Mouse (Mus musculus): ENCODE measurements at regions not wholly inside any gene's neighbourhood (a gene's known extent, or its start where the extent isn't known, plus 50 kb on each side); places are given as distances from the start of the nearest gene placed in this dataset.
A peak's percentile ranks its signal among the peaks of the same experiment; 100 is the strongest.
"Not testable (repeated sequence)": the region's sequence is repeated elsewhere in the genome, so short reads cannot be mapped to it uniquely, and the experiment has no call there.

GRCm38 (mm10) chr6:31899055-31899454, 151.0 kb upstream of the 1700012A03Rik start:
- no peak for DNase-seq
- Histone ChIP-seq H3K27me3 (replicated peaks; ENCODE audit: control insufficient read depth, insufficient read depth, low read length) (no peaks in the 10 kb centered on the region), H3K4me1 (ENCODE audit: control insufficient read depth, insufficient read depth, low read length) (no peaks in the 10 kb centered on the region; the same call in 1 of the 2 replicates), H3K36me3 (ENCODE audit: control insufficient read depth, insufficient read depth, low read length) (no peaks in the 10 kb centered on the region), H3K4me3 (ENCODE audit: insufficient read depth, low read depth, low read length) (no peak overlapping the region), H3K27ac (ENCODE audit: insufficient read depth, low read depth, low read length) (no peak overlapping the region)
- no peak for TF ChIP-seq POLR2A (IDR thresholded peaks at IDR 0.05; ENCODE audit: low read depth, low read length)
- WGBS: 73% methylated on average over 3 of the region's 3 CpGs

- no peaks in the 10 kb centered on the region; the same call in 1 of the 2 replicates for H3K4me1 ChIP-seq (ENCODE audit: control insufficient read depth, insufficient read depth, low read length)
- H3K27ac ChIP-seq (ENCODE audit: insufficient read depth, low read depth, low read length): no peak overlapping the region
- no peaks in the 10 kb centered on the region for H3K27me3 ChIP-seq (replicated peaks; ENCODE audit: control insufficient read depth, insufficient read depth, low read length)
- no peaks in the 10 kb centered on the region for H3K36me3 ChIP-seq (ENCODE audit: control insufficient read depth, insufficient read depth, low read length)
- TF ChIP-seq CTCF (conservative IDR thresholded peaks at IDR 0.05; ENCODE audit: insufficient read depth, insufficient read length, low read depth, low read length) (no peak), POLR2A (IDR thresholded peaks at IDR 0.05; ENCODE audit: low read depth, low read length) (no peak)
- H3K4me3 ChIP-seq (ENCODE audit: insufficient read depth, low read depth, low read length): no peak overlapping the region
- 41% methylated on average over 4 of the region's 4 CpGs for WGBS
- no peak for DNase-seq
These were observed 151.4 kb upstream of the 1700012A03Rik start for GRCm38 (mm10) chr6:31898609-31899008.

DNA sequence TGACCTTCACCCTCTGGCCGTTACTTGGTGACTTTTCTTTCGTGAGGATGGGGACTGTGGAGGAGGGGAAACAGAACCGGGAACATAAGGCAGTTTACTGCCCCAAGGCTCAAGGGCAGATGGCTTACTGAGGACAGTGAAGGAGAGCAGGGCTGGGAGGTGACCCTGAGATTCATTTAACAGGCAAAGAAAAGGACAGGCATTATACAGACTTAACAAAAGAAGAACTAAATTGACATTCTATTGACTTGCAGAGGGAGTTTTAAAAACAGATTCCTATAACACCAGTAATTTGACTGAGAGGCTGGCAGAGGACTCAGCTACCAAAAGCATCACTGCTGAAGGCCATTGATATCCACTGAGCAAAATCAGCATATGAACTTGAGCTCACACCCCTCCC, 153.0 kb upstream of the 1700012A03Rik start:
- no peak for TF ChIP-seq POLR2A (IDR thresholded peaks at IDR 0.05; ENCODE audit: low read depth, low read length)
- TF ChIP-seq CTCF (conservative IDR thresholded peaks at IDR 0.05; ENCODE audit: insufficient read depth, insufficient read length, low read depth, low read length): no peak

DNA sequence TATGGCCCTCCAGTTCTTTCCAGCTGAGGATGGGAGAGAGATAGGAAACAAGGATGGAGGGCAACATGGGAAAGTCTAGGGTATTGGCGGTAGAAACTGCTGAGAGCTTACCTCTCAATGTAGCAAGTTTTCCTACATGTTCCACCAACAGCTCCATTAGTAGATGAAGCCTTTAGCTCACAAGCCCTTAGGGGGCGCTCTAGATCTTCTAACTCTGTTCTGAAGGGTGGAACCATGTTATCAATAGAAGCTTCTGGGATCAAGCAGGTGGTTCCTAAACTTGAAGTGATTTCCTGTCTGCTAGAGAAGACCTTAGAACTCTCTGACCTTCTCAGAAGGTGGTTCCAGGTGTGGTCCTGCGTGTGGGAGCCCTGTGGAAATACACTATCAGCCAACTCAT, 154.2 kb upstream of the 1700012A03Rik start:
- Histone ChIP-seq H3K36me3 (ENCODE audit: control insufficient read depth, insufficient read depth, low read length) (no peaks in the 10 kb centered on the region), H3K4me3 (ENCODE audit: insufficient read depth, low read depth, low read length) (no peak overlapping the region), H3K4me1 (ENCODE audit: control insufficient read depth, insufficient read depth, low read length) (no peaks in the 10 kb centered on the region), H3K27ac (ENCODE audit: insufficient read depth, low read depth, low read length) (no peak overlapping the region), H3K27me3 (replicated peaks; ENCODE audit: control insufficient read depth, insufficient read depth, low read length) (no peaks in the 10 kb centered on the region)
- no peak for DNase-seq
- 67% methylated on average over 3 of the region's 3 CpGs for WGBS
- no peak for TF ChIP-seq POLR2A (IDR thresholded peaks at IDR 0.05; ENCODE audit: low read depth, low read length)
- TF ChIP-seq CTCF (conservative IDR thresholded peaks at IDR 0.05; ENCODE audit: insufficient read depth, insufficient read length, low read depth, low read length): no peak

More for the DNA sequence above, 153.0 kb upstream of the 1700012A03Rik start:
- Histone ChIP-seq H3K36me3 (ENCODE audit: control insufficient read depth, insufficient read depth, low read length) (no peaks in the 10 kb centered on the region), H3K4me1 (ENCODE audit: control insufficient read depth, insufficient read depth, low read length) (no peaks in the 10 kb centered on the region; the same call in 1 of the 2 replicates), H3K27ac (ENCODE audit: insufficient read depth, low read depth, low read length) (no peak overlapping the region), H3K27me3 (replicated peaks; ENCODE audit: control insufficient read depth, insufficient read depth, low read length) (no peaks in the 10 kb centered on the region), H3K4me3 (ENCODE audit: insufficient read depth, low read depth, low read length) (no peak overlapping the region)
- DNase-seq: no peak
- WGBS: 29% methylated on average over 3 of the region's 3 CpGs

DNA sequence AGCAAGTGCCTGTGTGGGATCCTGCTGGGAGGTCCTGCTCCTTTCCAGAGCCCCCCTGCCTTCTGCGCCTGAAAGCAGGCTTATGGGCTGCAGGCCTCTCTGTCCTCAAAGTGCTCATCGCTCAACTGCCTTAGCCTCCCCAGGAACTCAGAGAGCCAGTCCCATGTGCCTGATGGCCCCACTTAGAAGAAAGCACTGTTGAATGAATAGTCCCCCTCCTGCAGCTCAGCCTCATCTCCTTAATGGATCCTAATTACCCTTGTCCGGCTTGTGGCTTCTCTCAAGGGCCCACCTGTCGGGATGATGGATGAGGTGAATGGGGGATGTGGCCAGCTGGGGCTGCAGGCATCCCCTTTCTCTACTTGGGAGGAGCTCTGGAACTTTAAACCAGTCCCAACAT, 163.1 kb upstream of the 1700012A03Rik start:
- H3K36me3 ChIP-seq (ENCODE audit: control insufficient read depth, insufficient read depth, low read length): no peaks in the 10 kb centered on the region
- 8% methylated on average over 4 of the region's 4 CpGs for WGBS
- H3K27me3 ChIP-seq (replicated peaks; ENCODE audit: control insufficient read depth, insufficient read depth, low read length): no peaks in the 10 kb centered on the region; the same call in 1 of the 2 replicates
- H3K4me1 ChIP-seq (ENCODE audit: control insufficient read depth, insufficient read depth, low read length): no peaks in the 10 kb centered on the region
- H3K27ac ChIP-seq (ENCODE audit: insufficient read depth, low read depth, low read length): no peak overlapping the region
- TF ChIP-seq POLR2A (IDR thresholded peaks at IDR 0.05; ENCODE audit: low read depth, low read length) (no peak), CTCF (conservative IDR thresholded peaks at IDR 0.05; ENCODE audit: insufficient read depth, insufficient read length, low read depth, low read length) (no peak)
- no peak for DNase-seq
- H3K4me3 ChIP-seq (ENCODE audit: insufficient read depth, low read depth, low read length): no peak overlapping the region

- not testable (repeated sequence) for H3K4me3 ChIP-seq (ENCODE audit: insufficient read depth, low read depth, low read length); H3K4me1 ChIP-seq (ENCODE audit: control insufficient read depth, insufficient read depth, low read length); H3K27ac ChIP-seq (ENCODE audit: insufficient read depth, low read depth, low read length); DNase-seq; H3K27me3 ChIP-seq (replicated peaks; ENCODE audit: control insufficient read depth, insufficient read depth, low read length); H3K36me3 ChIP-seq (ENCODE audit: control insufficient read depth, insufficient read depth, low read length)
- 8% methylated on average over 1 of the region's 1 CpGs for WGBS
These were observed 164.8 kb upstream of the 1700012A03Rik start for GRCm38 (mm10) chr6:31885196-31885595.

- TF ChIP-seq POLR2A (IDR thresholded peaks at IDR 0.05; ENCODE audit: low read depth, low read length) (no peak), CTCF (conservative IDR thresholded peaks at IDR 0.05; ENCODE audit: insufficient read depth, insufficient read length, low read depth, low read length) (no peak)
- Histone ChIP-seq H3K4me3 (ENCODE audit: insufficient read depth, low read depth, low read length) (no peak overlapping the region), H3K4me1 (ENCODE audit: control insufficient read depth, insufficient read depth, low read length) (no peaks in the 10 kb centered on the region), H3K36me3 (ENCODE audit: control insufficient read depth, insufficient read depth, low read length) (no peaks in the 10 kb centered on the region), H3K27ac (ENCODE audit: insufficient read depth, low read depth, low read length) (no peak overlapping the region), H3K27me3 (replicated peaks; ENCODE audit: control insufficient read depth, insufficient read depth, low read length) (no peaks in the 10 kb centered on the region; the same call in 1 of the 2 replicates)
- 3% methylated on average over 2 of the region's 2 CpGs for WGBS
- DNase-seq: peak; percentile 48
These were observed 166.3 kb upstream of the 1700012A03Rik start for GRCm38 (mm10) chr6:31883726-31884125.

GRCm38 (mm10) chr6:31874616-31875015, 175.4 kb upstream of the 1700012A03Rik start:
- Histone ChIP-seq H3K4me1 (ENCODE audit: control insufficient read depth, insufficient read depth, low read length) (no peaks in the 10 kb centered on the region), H3K27me3 (replicated peaks; ENCODE audit: control insufficient read depth, insufficient read depth, low read length) (no peaks in the 10 kb centered on the region), H3K27ac (ENCODE audit: insufficient read depth, low read depth, low read length) (no peak overlapping the region), H3K36me3 (ENCODE audit: control insufficient read depth, insufficient read depth, low read length) (no peaks in the 10 kb centered on the region), H3K4me3 (ENCODE audit: insufficient read depth, low read depth, low read length) (no peak overlapping the region)
- TF ChIP-seq CTCF (conservative IDR thresholded peaks at IDR 0.05; ENCODE audit: insufficient read depth, insufficient read length, low read depth, low read length) (no peak), POLR2A (IDR thresholded peaks at IDR 0.05; ENCODE audit: low read depth, low read length) (no peak)
- 90% methylated on average over 6 of the region's 6 CpGs for WGBS
- DNase-seq: no peak

Data from kidney, adult 2 months (tissue).